Mouse (Mus musculus): ENCODE measurements around the gene Slc5a3.

GRCm38 (mm10) chr16:92129843-92130242 is 71.7 kb downstream of the Slc5a3 start:
- TF ChIP-seq POLR2A (IDR thresholded peaks at IDR 0.05; ENCODE audit: low read depth, low read length) (no peak), CTCF (IDR thresholded peaks at IDR 0.05; ENCODE audit: borderline replicate concordance, insufficient read depth, low read length) (no peak)
